Mouse (Mus musculus) liver, embryonic 14.5 days (tissue): ENCODE results near the gene Atg4b. TPM values are rescaled to one million over a fixed set of nuclear protein-coding genes. Genes with fewer than 3 reads are reported as not detected.

ENCODE experiments used
- ATAC-seq: fragments of 200-750 bp; cut with Nextera tagmentation; 2 replicates; pipeline ENCODE4 v1.8.0; 2017; ENCODE audit warnings: moderate number of reproducible peaks, mild to moderate bottlenecking, moderate library complexity; ENCODE audit not compliant: insufficient read depth
- DNase-seq, 3 experiments: peaks; one replicate each; pipeline ENCODE4 v3.0.0-alpha.2; 2012 to 2013; ENCODE audit warnings: low read depth in 3 of 3, low spot score in 3 of 3
- H3K27ac ChIP-seq: fragments of 300-500 bp; sonication (generic); 2 replicates; pipeline ENCODE4 v1.5.1; 2014; ENCODE audit warnings: moderate library complexity, mild to moderate bottlenecking, control low read depth, inconsistent platforms
- H3K27me3 ChIP-seq: fragments of 300-500 bp; sonication (generic); 2 replicates; pipeline ENCODE4 v1.6.1; 2014; ENCODE audit warnings: mild to moderate bottlenecking, low read length, moderate library complexity; ENCODE audit not compliant: control insufficient read depth, insufficient read depth
- H3K36me3 ChIP-seq: fragments of 300-500 bp; sonication (generic); replicated peaks from 2 replicates; pipeline ENCODE4 v1.6.1; 2014; ENCODE audit warnings: low read depth; ENCODE audit not compliant: control insufficient read depth, insufficient read depth
- H3K4me1 ChIP-seq, 2 experiments: fragments of 200-500 bp in 1 of 2; fragments of 300-500 bp in 1 of 2; sonication (generic) in 1 of 2; replicated peaks; 2 replicates each; pipeline ENCODE4 v1.6.1; 2012 to 2014; ENCODE audit warnings: antibody characterized with exemption in 1 of 2, inconsistent platforms in 1 of 2, low read length in 1 of 2; ENCODE audit not compliant: control insufficient read depth in 2 of 2, insufficient read depth in 2 of 2
- H3K4me2 ChIP-seq: fragments of 300-500 bp; sonication (generic); 2 replicates; pipeline ENCODE4 v1.6.1; 2014; ENCODE audit warnings: low read depth, mild to moderate bottlenecking, control low read depth, moderate library complexity
- H3K4me3 ChIP-seq, 2 experiments: fragments of 200-500 bp in 1 of 2; fragments of 300-500 bp in 1 of 2; sonication (generic) in 1 of 2; 2 replicates each; pipeline ENCODE4 v1.5.1; 2012 to 2014; ENCODE audit warnings: low read depth in 2 of 2, low read length in 2 of 2, mild to moderate bottlenecking in 2 of 2, control low read depth in 1 of 2, inconsistent platforms in 1 of 2, moderate library complexity in 1 of 2; ENCODE audit not compliant: insufficient read depth in 1 of 2
- H3K9ac ChIP-seq: fragments of 300-500 bp; sonication (generic); replicated peaks from 2 replicates; pipeline ENCODE4 v1.6.1; 2014; ENCODE audit warnings: mild to moderate bottlenecking, control low read depth, moderate library complexity
- H3K9me3 ChIP-seq: fragments of 300-500 bp; sonication (generic); 2 replicates; pipeline ENCODE4 v1.6.1; 2016; ENCODE audit warnings: low read length, mixed read lengths; ENCODE audit not compliant: control insufficient read depth
- CTCF ChIP-seq: IDR thresholded peaks from 2 replicates; pipeline ENCODE4 v1.5.1; 2016; ENCODE audit warnings: antibody characterized with exemption, low read depth, control low read depth
- EP300 ChIP-seq: IDR thresholded peaks from 2 replicates; pipeline ENCODE4 v1.6.1; 2016; ENCODE audit warnings: antibody characterized with exemption, low read depth
- WGBS: fragments of 180-500 bp; shearing (Covaris S2); extraction: QIAGEN DNeasy Blood & Tissue Kit; methylation state at CpG from one replicate; pipeline ENCODE4 v1.1.7; 2014; ENCODE audit not compliant: insufficient replicate concordance; 5-methylcytosine and 5-hydroxymethylcytosine counted together
- polyA plus RNA-seq, 2 experiments: library from polyadenylated mRNA; depleted of rRNA in 1 of 2; stranded (reverse) in 1 of 2; unstranded in 1 of 2; fragments of >200 nt; fragmentation: Nextera tagmentation in 1 of 2; extraction: Ambion mirVana in 1 of 2; gene quantifications; 2 replicates each; pipeline versions ENCODE4 v1.2.1 to v1.2.3; 2012 to 2014

Atg4b gene
- polyA plus RNA-seq, 2 experiments, result 22.6 to 68.2 TPM

DNA sequence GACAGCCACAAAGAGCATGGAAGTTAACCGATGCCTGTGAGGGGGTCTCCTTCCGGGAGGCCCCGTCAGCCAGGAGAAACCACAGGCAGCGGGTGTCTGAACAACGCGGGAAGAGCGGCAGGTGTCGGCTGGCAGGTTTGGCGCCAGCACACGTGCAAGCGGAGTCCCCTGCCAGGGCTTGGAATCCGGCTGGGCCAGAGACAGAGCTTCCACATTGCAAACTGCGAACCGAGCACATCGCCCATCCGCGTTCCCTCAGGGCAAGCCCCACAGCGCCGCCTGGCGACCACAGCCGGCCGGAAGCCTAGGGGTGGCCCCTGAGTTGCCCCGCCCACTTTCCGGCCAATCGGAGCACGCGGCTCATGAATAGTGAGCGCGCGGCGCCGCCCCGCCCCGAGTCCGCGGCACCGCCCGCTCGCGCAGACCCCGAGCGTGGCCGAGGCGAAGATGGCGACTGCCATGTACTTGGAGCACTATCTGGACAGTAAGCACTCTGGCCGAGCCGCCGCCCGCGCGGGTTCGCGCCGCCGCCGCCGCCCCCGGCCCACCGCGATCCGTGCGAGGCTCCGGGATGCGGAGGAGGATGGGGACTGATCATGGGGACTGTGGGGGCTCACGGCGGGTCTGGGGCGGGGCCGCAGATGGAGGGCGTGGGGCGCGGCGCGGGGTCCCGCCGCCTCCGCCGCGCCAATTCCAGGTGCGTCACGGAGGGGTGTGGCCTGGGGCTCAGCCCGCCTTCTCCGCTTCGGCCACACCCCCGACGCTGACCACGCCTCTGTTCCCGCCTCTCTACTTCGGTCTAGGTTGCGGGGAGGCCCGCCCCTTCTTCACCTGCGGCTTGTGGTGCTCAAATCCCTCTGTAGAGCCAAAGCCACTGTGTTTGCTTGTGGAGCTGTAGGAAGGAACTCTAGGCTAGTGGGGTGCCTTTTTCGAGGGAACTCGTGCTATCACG is 52.5 kb downstream of the Atg4b start, which contains the start of gene Ing5:
TSS of gene Ing5 (plus strand) at position 410 of the 952 bp plus-strand sequence.
- DNase-seq (peak; percentile 92 to 93 (median 93)), ATAC-seq (peak; percentile 89)
- WGBS, result under 1% methylated on average over 83 of the region's 94 CpGs
- TF ChIP-seq EP300 (0 out of 2 replicates have a peak, but pooled peaks have one; percentile 9), CTCF (peak; percentile 97)
- H3K36me3 ChIP-seq, result peaks cover 35% of the 10 kb centered on the region
- peak within 1 kb of the TSS; percentile 92 for H3K27ac ChIP-seq
- H3K9me3 ChIP-seq, result no peaks in the 10 kb centered on the region
- no peaks in the 10 kb centered on the region for H3K27me3 ChIP-seq
- H3K4me1 ChIP-seq, result peaks cover 28 to 31% of the 10 kb centered on the region in 2 experiments
- peak within 1 kb of the TSS; percentile 78 for H3K9ac ChIP-seq
- peak within 1 kb of the TSS; percentile 87 for H3K4me2 ChIP-seq
- peak within 1 kb of the TSS; percentile 67 to 88 for H3K4me3 ChIP-seq

DNA sequence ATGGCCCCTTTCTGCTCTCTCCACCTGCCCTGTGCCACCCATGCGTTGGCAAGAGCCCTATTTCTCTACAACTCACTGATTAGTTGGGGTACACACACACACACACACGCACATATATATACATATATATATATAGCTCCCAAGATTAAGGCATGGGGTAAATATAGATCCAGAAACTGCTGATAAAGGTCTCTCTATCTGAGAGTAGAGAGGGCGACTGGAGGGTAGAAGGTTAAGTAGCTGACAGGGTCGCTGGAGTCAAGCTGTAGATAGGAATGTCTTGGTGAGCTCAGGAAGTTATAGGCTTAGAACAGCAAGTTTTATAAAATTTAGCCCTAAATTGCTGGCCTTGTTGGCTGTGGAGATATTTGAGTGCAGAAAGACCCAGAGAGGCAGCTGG is 53.5 kb downstream of the Atg4b start:
- Histone ChIP-seq H3K4me1 (peaks cover 28 to 31% of the 10 kb centered on the region in 2 experiments), H3K9ac (peak overlapping the region; percentile 68), H3K36me3 (peaks cover 34% of the 10 kb centered on the region), H3K9me3 (no peaks in the 10 kb centered on the region), H3K27ac (peak overlapping the region; percentile 77), H3K4me3 (peak overlapping the region; percentile 67 to 88), H3K4me2 (peak overlapping the region; percentile 87), H3K27me3 (no peaks in the 10 kb centered on the region)
- TF ChIP-seq EP300, result no peak
- no peak for TF ChIP-seq CTCF
- 29% methylated on average over 4 of the region's 4 CpGs for WGBS
- DNase-seq, result no peak
- ATAC-seq, result no peak

DNA sequence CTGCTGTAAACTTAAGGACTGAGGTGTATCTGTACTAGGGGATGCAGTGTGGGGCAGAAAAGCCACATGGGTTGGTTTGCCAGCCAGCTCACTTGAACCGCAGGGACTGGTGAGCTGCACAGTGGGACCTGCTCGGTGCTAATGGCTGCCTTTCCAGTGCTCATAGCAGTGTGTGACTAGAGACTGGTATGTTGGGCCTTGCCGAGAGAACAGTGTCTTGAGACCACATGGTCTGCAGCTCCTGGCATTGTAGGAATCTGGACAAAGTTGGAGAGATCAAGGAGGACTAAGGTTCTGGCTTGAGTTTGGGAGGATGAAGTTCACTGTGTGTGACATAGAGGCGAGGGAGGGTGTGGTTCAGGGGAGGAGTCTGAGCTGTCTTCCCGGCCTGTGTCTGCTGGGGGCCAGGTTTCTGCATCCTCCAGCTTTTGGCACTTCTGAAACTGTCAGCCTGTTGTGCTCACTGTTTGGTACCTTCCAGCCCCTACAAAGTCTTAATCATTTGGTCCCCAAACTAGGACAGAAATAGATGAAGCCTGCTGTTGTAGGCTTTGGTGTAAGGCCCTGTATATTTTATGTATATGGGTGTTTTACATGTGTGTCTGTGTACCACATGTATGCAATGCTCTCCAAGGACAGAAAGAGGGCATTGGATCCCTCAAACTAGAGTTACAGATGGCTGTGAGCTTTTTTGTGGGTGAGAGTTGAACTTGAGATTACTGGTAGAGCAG is 54.1 kb downstream of the Atg4b start:
- Histone ChIP-seq H3K27ac (peak overlapping the region; percentile 77), H3K9ac (peak overlapping the region; percentile 68), H3K27me3 (no peaks in the 10 kb centered on the region), H3K4me2 (peak overlapping the region; percentile 87), H3K9me3 (no peaks in the 10 kb centered on the region), H3K4me1 (peaks cover 28 to 31% of the 10 kb centered on the region in 2 experiments), H3K36me3 (peaks cover 31% of the 10 kb centered on the region), H3K4me3 (peak overlapping the region; percentile 39 to 67)
- DNase-seq (peak in 1 of 3 experiments; percentile 39), ATAC-seq (no peak)
- no peak for TF ChIP-seq EP300
- TF ChIP-seq CTCF, result no peak
- WGBS, result 42% methylated on average over 5 of the region's 5 CpGs

DNA sequence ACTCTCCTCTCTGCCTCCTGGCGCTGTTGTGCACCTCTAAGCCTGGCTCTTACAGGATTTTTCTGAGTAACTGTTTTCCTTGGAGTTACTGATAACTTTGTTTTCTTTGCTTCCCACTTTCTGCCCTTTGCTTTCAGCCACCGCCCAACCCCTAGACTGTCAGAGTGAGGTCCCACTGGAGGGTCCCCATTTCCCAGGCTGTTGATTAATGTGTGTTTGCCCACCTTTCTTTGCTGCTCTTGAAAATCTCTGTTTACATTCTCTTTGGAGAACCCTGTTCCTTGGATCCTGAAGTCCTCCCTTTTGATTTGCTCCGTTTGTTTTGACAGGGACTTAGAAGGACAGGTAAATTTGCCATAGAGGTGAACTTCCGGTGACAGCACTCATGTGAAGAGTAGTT is 57.6 kb downstream of the Atg4b start:
- DNase-seq (no peak), ATAC-seq (no peak)
- no peak overlapping the region for H3K27ac ChIP-seq
- no peaks in the 10 kb centered on the region for H3K27me3 ChIP-seq
- TF ChIP-seq EP300, result no peak
- TF ChIP-seq CTCF, result no peak
- peaks cover 17% of the 10 kb centered on the region in 2 experiments for H3K4me1 ChIP-seq
- no peaks in the 10 kb centered on the region for H3K9me3 ChIP-seq
- peaks cover 50% of the 10 kb centered on the region for H3K36me3 ChIP-seq
- 80% methylated on average over 4 of the region's 4 CpGs for WGBS
- H3K4me2 ChIP-seq, result no peak overlapping the region
- no peak overlapping the region for H3K9ac ChIP-seq
- H3K4me3 ChIP-seq, result no peak overlapping the region
